Mouse (Mus musculus): ENCODE measurements around the gene Gm2163.
"Not testable (repeated sequence)": the region's sequence is repeated elsewhere in the genome, so short reads cannot be mapped to it uniquely, and the experiment has no call there.

The Gm2163 gene

GRCm38 (mm10) chr4:42466452-42466851, at the start of gene Gm2163:
TSS of gene Gm2163 (plus strand) at chr4:42466752.
- not testable (repeated sequence) for DNase-seq (ENCODE audit: low read depth, low spot score)

- not testable (repeated sequence) for DNase-seq (ENCODE audit: low read depth, low spot score)
Observed at GRCm38 (mm10) chr4:42439078-42439477, 27.5 kb upstream of the Gm2163 start, which contains the start of gene Gm21586. TSS of gene Gm21586 (plus strand) at chr4:42439378.

GRCm38 (mm10) chr4:42528075-42528474, 61.5 kb downstream of the Gm2163 start, which contains the start of gene Fam205a2:
TSS of gene Fam205a2 (minus strand) at chr4:42528175.
- not testable (repeated sequence) for DNase-seq (ENCODE audit: low read depth, low spot score)

GRCm38 (mm10) chr4:42611895-42612294, 145.3 kb downstream of the Gm2163 start, which contains the start of gene Gm10591:
TSS of gene Gm10591 (plus strand) at chr4:42612195.
- not testable (repeated sequence) for DNase-seq (ENCODE audit: low read depth, low spot score)

- not testable (repeated sequence) for DNase-seq (ENCODE audit: low read depth, low spot score)
Observed at GRCm38 (mm10) chr4:42629419-42629818, 162.9 kb downstream of the Gm2163 start, which contains the start of gene Gm2564. TSS of gene Gm2564 (plus strand) at chr4:42629719.
